Mouse (Mus musculus) small intestine, adult 2 months (tissue): ENCODE data around the gene H3f3a.

Experiments used
- CTCF ChIP-seq: fragments of 200-500 bp; IDR thresholded peaks from 2 replicates; pipeline ENCODE4 v1.5.1; 2012; ENCODE audit warnings: low read depth, mild to moderate bottlenecking, control low read depth, inconsistent platforms, low read length, moderate library complexity, mixed read lengths; ENCODE audit not compliant: insufficient replicate concordance, insufficient read length; ENCODE audit errors: extremely low read depth
- POLR2A ChIP-seq: fragments of 200-500 bp; IDR thresholded peaks from 2 replicates; pipeline ENCODE4 v1.6.1; 2012; ENCODE audit warnings: low read depth, mild to moderate bottlenecking, control low read depth, inconsistent platforms, low read length, moderate library complexity

GRCm38 (mm10) chr1:180830175-180830574, 16.4 kb upstream of the H3f3a start:
- no peak for TF ChIP-seq POLR2A
- no peak for TF ChIP-seq CTCF
